Mouse (Mus musculus) retina, postnatal 7 days (tissue): Measurements from ENCODE around the gene Tfr2.
A peak's percentile ranks its signal among the peaks of the same experiment; 100 is the strongest.

Experiments used
- DNase-seq: peaks from one replicate; pipeline ENCODE4 v3.0.0-alpha.2; 2012; ENCODE audit warnings: low read depth, low spot score

Tfr2 gene

GRCm38 (mm10) chr5:137623937-137624530 is 54.4 kb downstream of the Tfr2 start:
- no peak for DNase-seq

GRCm38 (mm10) chr5:137627991-137628390 is 58.4 kb downstream of the Tfr2 start:
- no peak for DNase-seq

- peak; percentile 99 for DNase-seq
Observed at GRCm38 (mm10) chr5:137628498-137629305, 59.1 kb downstream of the Tfr2 start, which contains the start of the genes Fbxo24, Lrch4 and Gm20605. Fbxo24 (minus strand) TSS chr5:137629002. Lrch4 (plus strand) TSS chr5:137629121. Gm20605 (plus strand) TSS chr5:137629175.

- no peak for DNase-seq
Observed at GRCm38 (mm10) chr5:137629306-137629721, 59.7 kb downstream of the Tfr2 start.

- DNase-seq: no peak
Observed at GRCm38 (mm10) chr5:137629906-137630545, 60.4 kb downstream of the Tfr2 start.

- DNase-seq: no peak
Observed at GRCm38 (mm10) chr5:137630602-137631001, 61.0 kb downstream of the Tfr2 start.

GRCm38 (mm10) chr5:137631171-137631570 is 61.5 kb downstream of the Tfr2 start:
- no peak for DNase-seq

GRCm38 (mm10) chr5:137631591-137631990 is 62.0 kb downstream of the Tfr2 start:
- DNase-seq: no peak

GRCm38 (mm10) chr5:137633397-137634084 is 63.9 kb downstream of the Tfr2 start:
- DNase-seq: no peak
